Mouse (Mus musculus) lung, embryonic 14.5 days (tissue): Measurements from ENCODE around the gene Csf2. TPM values are rescaled to one million over a fixed set of nuclear protein-coding genes. Genes with fewer than 3 reads are reported as not detected.

Source experiments
- ATAC-seq: fragments of 200-750 bp; cut with Nextera tagmentation; 2 replicates; pipeline ENCODE4 v1.8.0; 2017; ENCODE audit warnings: mild to moderate bottlenecking, moderate TSS enrichment, moderate library complexity; ENCODE audit not compliant: insufficient read depth
- DNase-seq: peaks from one replicate; pipeline ENCODE4 v3.0.0-alpha.2; 2015
- H3K27ac ChIP-seq: fragments of 300-500 bp; sonication (generic); 2 replicates; pipeline ENCODE4 v1.5.1; 2014; ENCODE audit warnings: low read depth, mild to moderate bottlenecking, moderate library complexity
- H3K27me3 ChIP-seq: fragments of 300-500 bp; sonication (generic); 2 replicates; pipeline ENCODE4 v1.6.1; 2014; ENCODE audit warnings: low read length, control low read depth; ENCODE audit not compliant: insufficient read depth
- H3K36me3 ChIP-seq: fragments of 300-500 bp; sonication (generic); 2 replicates; pipeline ENCODE4 v1.6.1; 2014; ENCODE audit warnings: control low read depth; ENCODE audit not compliant: insufficient read depth
- H3K4me1 ChIP-seq: fragments of 300-500 bp; sonication (generic); 2 replicates; pipeline ENCODE4 v1.6.1; 2014; ENCODE audit warnings: antibody characterized with exemption, control low read depth; ENCODE audit not compliant: insufficient read depth
- H3K4me2 ChIP-seq: fragments of 300-500 bp; sonication (generic); 2 replicates; pipeline ENCODE4 v1.6.1; 2014; ENCODE audit warnings: mild to moderate bottlenecking
- H3K4me3 ChIP-seq: fragments of 300-500 bp; sonication (generic); 2 replicates; pipeline ENCODE4 v1.5.1; 2014; ENCODE audit warnings: low read depth, low read length
- H3K9ac ChIP-seq: fragments of 300-500 bp; sonication (generic); 2 replicates; pipeline ENCODE4 v1.6.1; 2014
- H3K9me3 ChIP-seq: fragments of 300-500 bp; sonication (generic); 2 replicates; pipeline ENCODE4 v1.6.1; 2016; ENCODE audit warnings: low read depth, low read length, control low read depth
- CTCF ChIP-seq: IDR thresholded peaks from 2 replicates; pipeline ENCODE4 v1.5.1; 2016; ENCODE audit warnings: antibody characterized with exemption, low read depth
- WGBS: fragments of 180-500 bp; shearing (Covaris S2); extraction: QIAGEN DNeasy Blood & Tissue Kit; methylation state at CpG from one replicate; pipeline ENCODE4 v1.1.7; 2014; 5-methylcytosine and 5-hydroxymethylcytosine counted together
- polyA plus RNA-seq: library from polyadenylated mRNA; unstranded; fragments of >200 nt; fragmentation: Nextera tagmentation; extraction: Ambion mirVana; gene quantifications from 2 replicates; pipeline ENCODE4 v1.2.1, GENCODE M21; 2014

Gene Csf2
- polyA plus RNA-seq, 1 experiment from 2014 or later = 0.24 TPM

- DNase-seq (no peak), ATAC-seq (no peak)
- Histone ChIP-seq H3K4me1 (no peaks in the 10 kb centered on the region), H3K27me3 (no peaks in the 10 kb centered on the region), H3K27ac (no peak overlapping the region), H3K36me3 (no peaks in the 10 kb centered on the region), H3K4me3 (no peak overlapping the region), H3K9ac (no peak overlapping the region), H3K4me2 (no peak overlapping the region), H3K9me3 (no peaks in the 10 kb centered on the region)
- no peak for TF ChIP-seq CTCF
- WGBS = 67% methylated on average over 3 of the region's 3 CpGs
Measured at GRCm38 (mm10) chr11:54201881-54202685, 47.4 kb downstream of the Csf2 start.

- no peak overlapping the region for H3K9ac ChIP-seq
- no peak overlapping the region for H3K4me2 ChIP-seq
- no peak overlapping the region for H3K27ac ChIP-seq
- H3K9me3 ChIP-seq = no peaks in the 10 kb centered on the region
- no peak overlapping the region for H3K4me3 ChIP-seq
- no peaks in the 10 kb centered on the region for H3K36me3 ChIP-seq
- WGBS = 63% methylated on average over 5 of the region's 5 CpGs
- no peak for DNase-seq
- ATAC-seq = no peak
- no peaks in the 10 kb centered on the region for H3K4me1 ChIP-seq
- TF ChIP-seq CTCF = no peak
- no peaks in the 10 kb centered on the region for H3K27me3 ChIP-seq
Measured at GRCm38 (mm10) chr11:54201287-54201773, 48.1 kb downstream of the Csf2 start.

Other genes starting within 250 kb of the Csf2 start
- gene Slc22a4, start 221.6 kb downstream of the Csf2 start, polyA plus RNA-seq = 0.38 and 0.45 TPM in 2 replicates
- gene Pdlim4, start 180.7 kb downstream of the Csf2 start, polyA plus RNA-seq = 12.1 and 12.6 TPM in 2 replicates
- 26.0 and 28.4 TPM in 2 replicates for gene P4ha2, start 149.6 kb downstream of the Csf2 start, polyA plus RNA-seq
- gene Il3, start 17.6 kb upstream of the Csf2 start, polyA plus RNA-seq = not detected in 2 replicates
- 0.35 and 0.67 TPM in 2 replicates for gene Acsl6, start 54.1 kb upstream of the Csf2 start, polyA plus RNA-seq
- not detected in 2 replicates for gene Meikin, start 121.0 kb upstream of the Csf2 start, polyA plus RNA-seq
- gene Fnip1, start 188.5 kb upstream of the Csf2 start, polyA plus RNA-seq = 11.1 and 12.4 TPM in 2 replicates